Mouse (Mus musculus) embryo, embryonic 11 days (tissue): Measurements from ENCODE around the gene Cyp2t4.

Source experiments
- DNase-seq: peaks from one replicate; pipeline ENCODE4 v3.0.0-alpha.2; 2015

Gene Cyp2t4

GRCm38 (mm10) chr7:27185986-27186385 is 32.5 kb downstream of the Cyp2t4 start:
- no peak for DNase-seq

- no peak for DNase-seq
Measured at GRCm38 (mm10) chr7:27189271-27189931, 35.9 kb downstream of the Cyp2t4 start.

- DNase-seq, result no peak
Measured at GRCm38 (mm10) chr7:27192434-27192833, 38.9 kb downstream of the Cyp2t4 start.

- no peak for DNase-seq
Measured at GRCm38 (mm10) chr7:27193731-27194130, 40.2 kb downstream of the Cyp2t4 start.

GRCm38 (mm10) chr7:27195681-27196611 is 42.4 kb downstream of the Cyp2t4 start, which contains the start of the genes BC024978 and Snrpa:
Gene BC024978 (plus strand): TSS chr7:27195781.
Gene Snrpa (minus strand): TSS chr7:27196271.
- DNase-seq, result peak; percentile 97

- no peak for DNase-seq
Measured at GRCm38 (mm10) chr7:27197136-27197535, 43.6 kb downstream of the Cyp2t4 start.

GRCm38 (mm10) chr7:27197634-27198033 is 44.1 kb downstream of the Cyp2t4 start:
- DNase-seq, result no peak

GRCm38 (mm10) chr7:27198355-27198754 is 44.8 kb downstream of the Cyp2t4 start:
- DNase-seq, result no peak

GRCm38 (mm10) chr7:27198779-27199178 is 45.3 kb downstream of the Cyp2t4 start:
- DNase-seq, result no peak

GRCm38 (mm10) chr7:27203730-27204449 is 50.4 kb downstream of the Cyp2t4 start:
- DNase-seq, result no peak
